Mouse (Mus musculus) lung, embryonic 16.5 days (tissue): ENCODE data around the gene Cavin2. TPM values are rescaled to one million over a fixed set of nuclear protein-coding genes. Genes with fewer than 3 reads are reported as not detected.

ENCODE experiments used
- ATAC-seq: fragments of 200-750 bp; cut with Nextera tagmentation; 2 replicates; pipeline ENCODE4 v1.8.0; 2017; ENCODE audit warnings: low read depth, mild to moderate bottlenecking, moderate library complexity
- H3K27ac ChIP-seq: fragments of 300-500 bp; sonication (generic); 2 replicates; pipeline ENCODE4 v1.5.1; 2014; ENCODE audit warnings: mild to moderate bottlenecking, control low read depth, low read length
- H3K27me3 ChIP-seq: fragments of 300-500 bp; sonication (generic); 2 replicates; pipeline ENCODE4 v1.6.1; 2014; ENCODE audit warnings: low read depth, low read length, mixed read lengths; ENCODE audit not compliant: control insufficient read depth, insufficient read depth
- H3K36me3 ChIP-seq: fragments of 300-500 bp; sonication (generic); 2 replicates; pipeline ENCODE4 v1.6.1; 2014; ENCODE audit warnings: low read length; ENCODE audit not compliant: control insufficient read depth, insufficient read depth
- H3K4me1 ChIP-seq: fragments of 300-500 bp; sonication (generic); replicated peaks from 2 replicates; pipeline ENCODE4 v1.6.1; 2014; ENCODE audit warnings: low read length, mixed read lengths; ENCODE audit not compliant: control insufficient read depth, insufficient read depth
- H3K4me2 ChIP-seq: fragments of 300-500 bp; sonication (generic); 2 replicates; pipeline ENCODE4 v1.6.1; 2014; ENCODE audit warnings: low read depth, low read length, control low read depth
- H3K4me3 ChIP-seq: fragments of 300-500 bp; sonication (generic); 2 replicates; pipeline ENCODE4 v1.5.1; 2014; ENCODE audit warnings: mild to moderate bottlenecking, low read length, control low read depth
- H3K9ac ChIP-seq: fragments of 300-500 bp; sonication (generic); 2 replicates; pipeline ENCODE4 v1.6.1; 2014; ENCODE audit warnings: low read length, control low read depth
- H3K9me3 ChIP-seq: fragments of 300-500 bp; sonication (generic); 2 replicates; pipeline ENCODE4 v1.6.1; 2016; ENCODE audit warnings: low read length; ENCODE audit not compliant: control insufficient read depth
- WGBS: fragments of 180-500 bp; shearing (Covaris S2); extraction: QIAGEN DNeasy Blood & Tissue Kit; methylation state at CpG from one replicate; pipeline ENCODE4 v1.1.7; 2014; 5-methylcytosine and 5-hydroxymethylcytosine counted together
- polyA plus RNA-seq: library from polyadenylated mRNA; unstranded; fragments of >200 nt; fragmentation: Nextera tagmentation; extraction: Ambion mirVana; gene quantifications from 2 replicates; pipeline ENCODE4 v1.2.1, GENCODE M21; 2015

The Cavin2 gene
- 176 and 185 TPM in 2 replicates for polyA plus RNA-seq

DNA sequence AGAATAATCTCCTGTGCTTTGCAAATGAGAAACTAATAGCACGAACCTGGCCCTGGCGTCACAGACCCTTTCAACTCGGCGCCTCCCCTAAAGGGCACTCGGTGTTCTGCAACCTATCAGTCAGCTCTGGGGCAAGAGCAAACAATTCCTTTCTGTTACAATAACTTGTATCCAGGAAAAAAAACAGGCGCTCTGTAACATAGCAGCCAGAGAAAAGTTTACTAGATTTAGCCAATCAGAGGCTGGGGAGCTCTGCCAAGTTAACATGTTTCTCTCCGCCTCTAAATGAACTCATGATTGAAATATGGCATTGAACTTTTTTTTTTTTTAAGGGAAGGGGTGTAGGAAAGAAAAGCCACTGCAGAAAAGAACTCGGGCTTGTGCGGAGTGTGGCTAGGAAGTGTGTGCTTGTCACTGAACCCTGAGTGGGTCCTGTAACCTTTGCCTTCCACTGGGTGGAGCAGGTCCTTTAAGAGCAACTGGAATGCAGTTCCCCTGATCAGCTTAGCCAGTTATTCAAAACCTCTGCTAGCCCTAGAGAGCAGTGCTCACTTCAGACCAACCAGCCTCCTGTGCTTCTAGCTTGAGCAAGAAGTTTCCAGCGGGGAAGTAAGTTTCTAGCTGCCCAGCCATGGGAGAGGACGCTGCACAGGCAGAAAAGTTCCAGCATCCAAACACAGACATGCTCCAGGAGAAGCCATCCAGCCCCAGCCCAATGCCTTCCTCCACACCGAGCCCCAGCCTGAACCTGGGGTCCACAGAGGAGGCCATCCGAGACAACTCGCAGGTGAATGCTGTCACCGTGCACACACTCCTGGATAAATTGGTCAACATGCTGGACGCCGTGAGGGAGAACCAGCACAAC is at the start of gene Cavin2:
Gene Cavin2, plus strand, starts transcription at position 372 of the 865 bp plus-strand sequence.
- Histone ChIP-seq H3K27ac (peak within 1 kb of the TSS; percentile 98), H3K36me3 (no peaks in the 10 kb centered on the region), H3K9ac (peak within 1 kb of the TSS; percentile 84), H3K4me3 (peak within 1 kb of the TSS; percentile 59), H3K9me3 (no peaks in the 10 kb centered on the region), H3K27me3 (no peaks in the 10 kb centered on the region), H3K4me1 (peaks cover 23% of the 10 kb centered on the region), H3K4me2 (peak within 1 kb of the TSS; percentile 63)
- 13% methylated on average over 17 of the region's 17 CpGs for WGBS
- peak; percentile 91 for ATAC-seq

DNA sequence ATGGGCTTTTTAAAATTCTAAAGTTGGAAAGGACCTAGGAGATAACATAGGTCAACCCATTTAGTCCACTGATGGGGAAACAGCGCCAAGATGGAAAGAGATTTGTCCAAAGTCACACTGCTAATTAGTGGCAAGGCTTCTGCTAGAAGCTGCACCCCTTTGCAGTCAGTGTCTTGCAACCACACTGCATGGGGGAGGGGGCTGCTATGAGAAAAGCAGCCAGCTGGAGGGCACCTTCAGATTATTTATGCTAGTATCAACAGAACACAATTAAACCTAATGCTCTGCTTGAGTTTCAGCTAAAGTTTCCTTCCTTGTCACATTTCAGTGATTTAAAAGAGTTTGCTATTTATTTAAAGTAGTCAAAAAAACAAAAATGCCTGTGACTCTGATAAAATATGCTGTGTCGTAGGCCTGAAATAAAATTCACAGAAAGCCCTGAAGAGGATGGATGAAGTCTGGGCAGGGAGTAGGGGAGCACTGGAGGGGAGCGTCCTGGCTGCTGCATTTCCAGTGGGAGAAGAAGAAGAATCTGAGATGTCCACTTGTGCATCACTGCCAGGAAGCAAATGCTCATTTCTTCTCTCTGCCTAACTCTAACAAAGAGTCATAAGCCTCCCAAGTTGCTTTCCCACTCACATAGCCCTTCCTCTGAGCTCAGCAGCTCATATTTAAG is 47.5 kb upstream of the Cavin2 start:
- no peaks in the 10 kb centered on the region for H3K36me3 ChIP-seq
- peak; percentile 62 for ATAC-seq

DNA sequence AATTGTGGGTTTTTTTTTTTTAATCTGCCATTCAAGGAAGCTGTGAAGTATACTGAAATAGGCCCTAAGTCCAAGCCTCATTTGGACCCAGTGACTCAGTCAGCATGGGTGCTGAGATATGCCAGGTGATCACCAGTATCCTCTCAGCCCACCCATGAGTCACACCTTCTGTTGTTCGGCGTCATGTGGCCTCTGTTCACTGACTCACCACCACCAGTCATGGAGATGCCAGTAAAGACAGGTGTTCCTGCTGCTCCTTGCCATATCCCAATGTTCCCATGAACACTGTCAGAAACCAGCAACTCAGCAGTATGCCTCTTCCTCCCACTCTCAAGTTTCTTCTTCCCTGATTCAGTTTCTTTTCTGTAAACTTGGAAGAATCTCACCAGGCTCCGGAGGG is 45.6 kb upstream of the Cavin2 start:
- 86% methylated on average over 3 of the region's 3 CpGs for WGBS
- Histone ChIP-seq H3K4me2 (no peak overlapping the region), H3K4me3 (no peak overlapping the region), H3K9me3 (no peaks in the 10 kb centered on the region), H3K9ac (no peak overlapping the region), H3K27ac (no peak overlapping the region), H3K4me1 (peaks cover 12% of the 10 kb centered on the region; the same call in 1 of the 2 replicates), H3K36me3 (no peaks in the 10 kb centered on the region), H3K27me3 (no peaks in the 10 kb centered on the region)
- no peak for ATAC-seq

More for the DNA sequence above, 47.5 kb upstream of the Cavin2 start:
- Histone ChIP-seq H3K9me3 (no peaks in the 10 kb centered on the region), H3K4me2 (no peak overlapping the region), H3K27me3 (no peaks in the 10 kb centered on the region), H3K27ac (no peak overlapping the region), H3K4me3 (no peak overlapping the region), H3K9ac (no peak overlapping the region), H3K4me1 (peaks cover 12% of the 10 kb centered on the region; the same call in 1 of the 2 replicates)
- 46% methylated on average over 3 of the region's 3 CpGs for WGBS

DNA sequence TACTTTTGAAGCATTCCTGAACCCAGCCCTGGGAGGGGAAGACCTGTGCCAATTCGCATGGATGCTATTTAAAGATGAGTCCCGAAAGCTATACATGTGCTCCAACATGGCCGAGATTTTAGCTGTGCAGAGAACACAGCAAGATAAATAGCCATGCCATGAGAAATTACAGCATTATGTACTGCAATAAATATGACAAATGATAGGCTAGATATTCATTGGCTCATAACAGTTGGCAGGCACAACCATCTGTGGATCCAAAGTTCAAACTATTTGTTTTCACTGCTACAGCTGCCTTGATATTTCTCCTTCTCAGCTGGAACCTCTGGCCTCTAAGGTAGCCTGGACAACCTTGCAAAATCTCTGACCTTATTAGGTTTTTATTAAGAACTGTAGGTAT is 45.1 kb upstream of the Cavin2 start:
- H3K9me3 ChIP-seq = no peaks in the 10 kb centered on the region
- no peaks in the 10 kb centered on the region for H3K27me3 ChIP-seq
- no peaks in the 10 kb centered on the region for H3K36me3 ChIP-seq
- no peak overlapping the region for H3K27ac ChIP-seq
- H3K4me2 ChIP-seq = no peak overlapping the region
- H3K4me1 ChIP-seq = peaks cover 12% of the 10 kb centered on the region; the same call in 1 of the 2 replicates
- 65% methylated on average over 3 of the region's 3 CpGs for WGBS
- no peak overlapping the region for H3K9ac ChIP-seq
- ATAC-seq = no peak
- no peak overlapping the region for H3K4me3 ChIP-seq

DNA sequence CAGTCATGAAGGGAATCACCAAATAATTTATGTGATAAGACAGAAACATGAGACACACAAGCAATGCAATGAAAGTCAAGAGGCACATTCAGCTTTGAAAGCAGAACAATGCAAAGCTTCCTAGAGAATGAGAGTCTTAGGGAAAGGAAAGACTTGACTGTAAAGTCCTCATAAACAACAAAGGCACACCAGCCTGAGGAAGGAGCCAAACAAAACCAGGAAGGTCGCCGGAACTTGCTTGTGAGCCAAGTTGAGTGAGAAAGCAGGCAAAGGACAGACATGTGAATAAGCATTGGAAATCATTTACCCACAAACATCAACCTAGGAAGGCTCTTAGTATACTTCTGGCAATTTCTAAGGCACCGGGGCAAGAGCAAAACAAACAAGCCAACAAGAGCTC is 43.5 kb upstream of the Cavin2 start:
- no peaks in the 10 kb centered on the region for H3K9me3 ChIP-seq
- H3K36me3 ChIP-seq = no peaks in the 10 kb centered on the region
- no peak overlapping the region for H3K9ac ChIP-seq
- H3K27ac ChIP-seq = peak overlapping the region; percentile 55; the same call in 1 of the 2 replicates
- ATAC-seq = peak; percentile 48; the same call in 1 of the 2 replicates
- H3K4me3 ChIP-seq = no peak overlapping the region
- H3K27me3 ChIP-seq = no peaks in the 10 kb centered on the region
- WGBS = 24% methylated on average over 3 of the region's 3 CpGs
- peaks cover 12% of the 10 kb centered on the region; the same call in 1 of the 2 replicates for H3K4me1 ChIP-seq
- no peak overlapping the region for H3K4me2 ChIP-seq

DNA sequence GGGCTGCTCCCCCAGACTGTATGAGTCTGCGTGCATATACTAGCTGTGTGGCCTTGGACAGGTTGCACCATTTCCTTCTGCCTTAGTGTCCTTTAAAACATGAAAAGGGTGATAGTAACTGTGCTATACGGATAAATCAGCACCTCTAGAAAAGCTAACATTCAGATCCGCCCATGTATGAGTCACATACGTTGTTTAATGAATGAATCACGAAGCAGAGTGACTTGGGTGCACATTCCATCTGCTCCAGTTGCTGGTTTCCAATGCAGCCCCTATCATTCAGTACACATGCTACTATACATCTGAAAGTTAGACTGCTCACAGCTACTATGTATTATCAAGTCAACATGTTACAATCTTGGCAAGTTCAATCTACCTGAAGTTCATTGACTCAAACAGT is 38.6 kb upstream of the Cavin2 start:
- no peaks in the 10 kb centered on the region for H3K36me3 ChIP-seq
- no peaks in the 10 kb centered on the region for H3K27me3 ChIP-seq
- no peak overlapping the region for H3K4me2 ChIP-seq
- 61% methylated on average over 5 of the region's 5 CpGs for WGBS
- H3K9me3 ChIP-seq = no peaks in the 10 kb centered on the region
- H3K27ac ChIP-seq = no peak overlapping the region
- H3K4me3 ChIP-seq = no peak overlapping the region
- no peak overlapping the region for H3K9ac ChIP-seq
- peaks cover 4% of the 10 kb centered on the region; the same call in 1 of the 2 replicates for H3K4me1 ChIP-seq
- no peak for ATAC-seq

DNA sequence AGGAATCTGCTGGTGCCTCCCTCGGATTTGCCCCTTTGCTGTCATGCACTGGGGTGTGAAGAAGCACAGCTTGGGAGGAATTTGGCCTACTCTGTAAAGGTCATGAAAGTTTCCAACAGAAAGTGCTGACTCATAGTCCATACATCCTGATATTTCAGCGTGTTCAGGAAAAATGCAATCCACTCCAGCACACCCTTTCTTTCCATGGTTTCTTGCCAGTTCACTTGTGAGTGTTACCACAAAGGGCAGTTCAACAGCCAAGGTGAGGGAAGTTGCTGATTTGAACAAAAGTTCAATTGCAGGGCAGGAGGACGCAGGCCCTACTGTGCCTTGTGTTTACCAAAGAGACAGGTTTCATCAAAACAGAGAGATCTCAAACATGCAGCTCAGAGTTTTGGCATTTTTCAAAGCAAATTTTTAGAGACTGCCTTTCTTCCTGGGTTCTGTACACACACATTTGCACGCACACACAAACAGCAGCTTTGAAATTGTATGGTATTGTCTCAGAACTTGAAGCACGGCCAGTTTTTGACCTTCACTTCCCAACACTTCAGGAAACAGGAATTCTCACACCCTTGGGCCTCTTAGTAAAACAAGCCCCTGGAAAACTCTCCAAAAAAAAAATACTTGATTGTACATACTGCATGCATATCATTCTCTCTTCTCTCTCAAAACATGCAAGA is 23.7 kb upstream of the Cavin2 start:
- peak; percentile 73 for ATAC-seq
- H3K4me3 ChIP-seq = no peak overlapping the region
- no peaks in the 10 kb centered on the region for H3K9me3 ChIP-seq
- no peaks in the 10 kb centered on the region for H3K27me3 ChIP-seq
- H3K4me1 ChIP-seq = peaks cover 52% of the 10 kb centered on the region
- no peak overlapping the region for H3K4me2 ChIP-seq
- H3K27ac ChIP-seq = peak overlapping the region; percentile 88
- no peaks in the 10 kb centered on the region for H3K36me3 ChIP-seq
- H3K9ac ChIP-seq = 0 out of 2 replicates have a peak overlapping the region, but pooled peaks have one; percentile 4
- WGBS = 9% methylated on average over 5 of the region's 5 CpGs

DNA sequence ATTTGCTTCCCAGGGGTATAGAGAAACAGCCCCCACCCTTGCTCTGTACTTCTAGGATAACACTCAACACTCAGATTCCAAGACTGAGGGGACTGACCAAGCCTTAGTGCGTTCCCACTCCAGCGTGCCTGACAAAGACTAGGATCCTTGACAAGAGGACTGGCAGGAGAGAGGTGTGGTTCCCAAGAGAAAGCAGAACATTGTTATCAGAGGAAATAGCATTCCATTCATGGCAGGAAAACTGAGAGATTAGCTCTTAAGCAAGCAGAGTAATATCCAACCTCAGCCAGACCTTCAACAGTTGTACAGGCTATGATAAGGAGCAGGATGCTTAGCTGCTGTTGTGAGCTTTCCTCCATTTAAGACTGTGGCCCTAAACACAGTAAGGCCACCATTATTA is 23.0 kb upstream of the Cavin2 start:
- Histone ChIP-seq H3K27me3 (no peaks in the 10 kb centered on the region), H3K4me2 (no peak overlapping the region), H3K4me1 (peaks cover 52% of the 10 kb centered on the region), H3K27ac (peak overlapping the region; percentile 88), H3K4me3 (no peak overlapping the region), H3K9me3 (no peaks in the 10 kb centered on the region), H3K9ac (no peak overlapping the region), H3K36me3 (no peaks in the 10 kb centered on the region)
- 10% methylated on average over 2 of the region's 2 CpGs for WGBS
- peak; percentile 76 for ATAC-seq

DNA sequence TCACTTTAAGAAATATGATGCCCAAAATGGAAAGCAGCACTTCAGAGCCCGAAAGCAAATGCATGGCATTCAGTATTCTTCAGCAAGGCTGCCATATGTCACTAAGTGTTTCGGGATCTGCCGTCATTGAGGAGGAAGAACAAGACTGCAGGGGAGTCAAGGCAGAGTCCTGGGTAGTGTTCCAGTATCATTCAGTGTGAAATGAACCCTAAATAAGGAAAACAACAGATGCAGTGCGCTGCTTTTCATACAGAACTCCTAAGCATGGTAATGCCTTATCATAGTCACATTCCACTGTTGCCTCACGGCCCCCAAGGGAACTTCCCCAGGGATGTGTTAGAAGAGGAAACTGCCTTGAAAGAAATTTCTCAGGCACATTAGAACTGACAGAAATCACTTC is 21.8 kb upstream of the Cavin2 start:
- no peak for ATAC-seq
- H3K27ac ChIP-seq = peak overlapping the region; percentile 60
- H3K4me3 ChIP-seq = no peak overlapping the region
- no peaks in the 10 kb centered on the region for H3K36me3 ChIP-seq
- H3K9ac ChIP-seq = no peak overlapping the region
- H3K4me2 ChIP-seq = peak overlapping the region; percentile 23
- peaks cover 62% of the 10 kb centered on the region for H3K4me1 ChIP-seq
- H3K27me3 ChIP-seq = no peaks in the 10 kb centered on the region
- no peaks in the 10 kb centered on the region for H3K9me3 ChIP-seq
- WGBS = 18% methylated on average over 5 of the region's 5 CpGs
